ENCODE assay signal across 16 mouse cellular contexts in genomic region chr7:144888564-144889299, GRCm38 (mm10). TPM values are rescaled to one million over a fixed set of nuclear protein-coding genes. Genes with fewer than 3 reads are reported as not detected.
DNase-seq lines count a peak whose midpoint lies in the region; ATAC-seq and TF ChIP-seq lines count a peak whose summit lies in the region.
"Had no signal": no experiment of that assay in that cellular context is flagged by ENCODE, and none has a peak within 500 bp of the region (broad histone marks: within the 10 kb centered on the region; RNA-seq: fewer than 3 reads in every experiment).

No protein-coding gene starts in this region.

- 4% methylated on average over 18 of the region's 18 CpGs for WGBS in kidney, embryonic 15.5 days
- WGBS in lung, postnatal 0 days, result 5% methylated on average over 18 of the region's 18 CpGs

- no peak for TF ChIP-seq CTCF in lung, postnatal 0 days (IDR thresholded peaks at IDR 0.05)

- intact Hi-C loops in gastrocnemius, postnatal 36 days (cut with DNase I), result no loop called here

- H3K4me3 ChIP-seq in kidney, embryonic 15.5 days (replicated peaks), result no peak overlapping the region
- no peak overlapping the region for H3K4me3 ChIP-seq in lung, postnatal 0 days (ENCODE audit: low read depth, low read length)
- H3K4me3 ChIP-seq: gastrocnemius, adult 2 months; heart, embryonic 15.5 days had no signal

- no peak for TF ChIP-seq EP300 in lung, postnatal 0 days (IDR thresholded peaks at IDR 0.05)

- H3K27ac ChIP-seq in kidney, embryonic 15.5 days, result no peak overlapping the region
- no peak overlapping the region for H3K27ac ChIP-seq in lung, postnatal 0 days (ENCODE audit: low read length)
- H3K27ac ChIP-seq: gastrocnemius, adult 2 months; heart, embryonic 15.5 days had no signal

- 0 out of 2 replicates have a peak overlapping the region, but pooled peaks have one; percentile 13 for H3K4me2 ChIP-seq in kidney, embryonic 15.5 days
- peak overlapping the region; percentile 17 for H3K4me2 ChIP-seq in lung, postnatal 0 days (replicated peaks; ENCODE audit: low read depth, low read length)
- H3K4me2 ChIP-seq: heart, embryonic 15.5 days had no signal

- no peaks in the 10 kb centered on the region for H3K9me3 ChIP-seq in kidney, embryonic 15.5 days (replicated peaks)
- H3K9me3 ChIP-seq in lung, postnatal 0 days (ENCODE audit: low read length), result no peaks in the 10 kb centered on the region
- H3K9me3 ChIP-seq: heart, embryonic 15.5 days had no signal

- H3K9ac ChIP-seq in kidney, embryonic 15.5 days, result no peak overlapping the region
- H3K9ac ChIP-seq in lung, postnatal 0 days (replicated peaks; ENCODE audit: low read depth), result no peak overlapping the region
- H3K9ac ChIP-seq: heart, embryonic 15.5 days had no signal

- peaks cover 7% of the 10 kb centered on the region for H3K4me1 ChIP-seq in kidney, embryonic 15.5 days
- no peaks in the 10 kb centered on the region for H3K4me1 ChIP-seq in lung, postnatal 0 days (ENCODE audit: insufficient read depth, low read depth, low read length)

- ATAC-seq in kidney, embryonic 15.5 days (replicated peaks; ENCODE audit: low FRiP score), result no peak
- no peak for ATAC-seq in lung, postnatal 0 days

- H3K36me3 ChIP-seq in kidney, embryonic 15.5 days, result no peaks in the 10 kb centered on the region
- no peaks in the 10 kb centered on the region for H3K36me3 ChIP-seq in lung, postnatal 0 days (ENCODE audit: insufficient read depth, low read length)
- H3K36me3 ChIP-seq: heart, embryonic 15.5 days had no signal

- H3K27me3 ChIP-seq in kidney, embryonic 15.5 days, result peaks cover 27% of the 10 kb centered on the region
- H3K27me3 ChIP-seq in lung, postnatal 0 days (replicated peaks; ENCODE audit: insufficient read depth, low read length), result no peaks in the 10 kb centered on the region

- no peak for DNase-seq in kidney, adult 8-10 months
- peak; percentile 93 for DNase-seq in ZHBTc4 (ENCODE audit: low read depth, low spot score)
- DNase-seq in embryo, embryonic 10.5 days (ENCODE audit: low spot score), result peak; percentile 42
- peak; percentile 41 for DNase-seq in lung, postnatal 0 days (ENCODE audit: low spot score)
- DNase-seq in Muller cell, postnatal 12 days (ENCODE audit: inconsistent ontology term), result no peak
- no peak for DNase-seq in gastrocnemius, postnatal 36 days
- DNase-seq: cerebellum, postnatal 14 days; gastrocnemius, adult 2 months; kidney, postnatal 14 days; layer of hippocampus, postnatal 36 days; thymus, adult 2 months had no signal

RNA-seq across cellular contexts. Expression of gene Fgf15, which starts 7.6 kb away (rescaled TPM):
- 2.3 and 2.4 TPM in 2 replicates for polyA plus RNA-seq in kidney, embryonic 15.5 days (2015; fragmentation: Nextera tagmentation; extraction: Ambion mirVana)
- polyA plus RNA-seq in lung, postnatal 0 days (2015; fragmentation: Nextera tagmentation; extraction: Ambion mirVana), result not detected in 2 replicates
- not detected for total RNA-seq in gastrocnemius, postnatal 36 days (2021)
- total RNA-seq: gastrocnemius, adult 2 months; layer of hippocampus, postnatal 36 days; liver, adult 2 months; megakaryocyte, adult 5-6 weeks had no signal
- polyA plus RNA-seq: heart, embryonic 15.5 days; liver, adult 2 months; spleen, adult 2 months had no signal

RNA-seq across cellular contexts. Expression of gene LTO1, which starts 26.2 kb away (rescaled TPM):
- 25.8 and 27.9 TPM in 2 replicates for polyA plus RNA-seq in kidney, embryonic 15.5 days (2015; fragmentation: Nextera tagmentation; extraction: Ambion mirVana)
- polyA plus RNA-seq in lung, postnatal 0 days (2015; fragmentation: Nextera tagmentation; extraction: Ambion mirVana), result 20.3 and 23.3 TPM in 2 replicates
- total RNA-seq in gastrocnemius, postnatal 36 days (2021), result 1 to 10 TPM; 6.8 to 7.2 TPM

RNA-seq across cellular contexts. Expression of gene Fgf4, which starts 41.6 kb away (rescaled TPM):
- polyA plus RNA-seq in kidney, embryonic 15.5 days (2015; fragmentation: Nextera tagmentation; extraction: Ambion mirVana), result 0.14 TPM in 1 of 2 replicates, not detected in the other
- polyA plus RNA-seq in lung, postnatal 0 days (2015; fragmentation: Nextera tagmentation; extraction: Ambion mirVana), result not detected in 2 replicates
- under 1 TPM in 1 of 2 experiments, not detected in 1; 0.25 TPM for total RNA-seq in gastrocnemius, postnatal 36 days (2021)
- total RNA-seq: gastrocnemius, adult 2 months; layer of hippocampus, postnatal 36 days; liver, adult 2 months; megakaryocyte, adult 5-6 weeks had no signal
- polyA plus RNA-seq: heart, embryonic 15.5 days; liver, adult 2 months; spleen, adult 2 months had no signal

RNA-seq across cellular contexts. Expression of gene Fgf3, which starts 50.8 kb away (rescaled TPM):
- 0.36 and 0.53 TPM in 2 replicates for polyA plus RNA-seq in kidney, embryonic 15.5 days (2015; fragmentation: Nextera tagmentation; extraction: Ambion mirVana)
- polyA plus RNA-seq in lung, postnatal 0 days (2015; fragmentation: Nextera tagmentation; extraction: Ambion mirVana), result not detected in 2 replicates
- not detected for total RNA-seq in gastrocnemius, postnatal 36 days (2021)
- total RNA-seq: gastrocnemius, adult 2 months; layer of hippocampus, postnatal 36 days; liver, adult 2 months had no signal
- polyA plus RNA-seq: heart, embryonic 15.5 days; liver, adult 2 months had no signal

RNA-seq across cellular contexts. Expression of gene Ccnd1, which starts 51.0 kb away (rescaled TPM):
- polyA plus RNA-seq in kidney, embryonic 15.5 days (2015; fragmentation: Nextera tagmentation; extraction: Ambion mirVana), result 229 and 245 TPM in 2 replicates
- polyA plus RNA-seq in lung, postnatal 0 days (2015; fragmentation: Nextera tagmentation; extraction: Ambion mirVana), result 68.4 and 75.5 TPM in 2 replicates
- total RNA-seq in gastrocnemius, postnatal 36 days (2021), result 1 to 10 TPM; 5.2 to 7.4 TPM

Comparison
In these comparisons a context has a peak if more than half of its experiments do, and no peak if none do; other contexts are left out.
1. DNase-seq: peak in ZHBTc4 (single experiment), embryo, embryonic 10.5 days (single experiment) and lung, postnatal 0 days (single experiment); none in kidney, adult 8-10 months (0 of 2), Muller cell, postnatal 12 days (single experiment) and gastrocnemius, postnatal 36 days (0 of 2).